Mouse (Mus musculus): ENCODE results near the gene Porcn. TPM values are rescaled to one million over a fixed set of nuclear protein-coding genes. Genes with fewer than 3 reads are reported as not detected.

Porcn gene
- total and polyA plus RNA-seq, 3 experiments = 0.64 TPM; not detected in 2

GRCm38 (mm10) chrX:8204076-8204475, 2.2 kb downstream of the Porcn start:
- Histone ChIP-seq H3K79me2 (replicated peaks; ENCODE audit: control insufficient read depth, extremely low read depth, insufficient read depth, poor library complexity, severe bottlenecking) (no peaks in the 10 kb centered on the region), H3K27me3 (replicated peaks) (peaks cover 48% of the 10 kb centered on the region), H3K27ac (ENCODE audit: insufficient read depth, low read depth) (no peak overlapping the region), H3K4me3 (replicated peaks in 1 of 3; ENCODE audit: low read depth in 2 of 3, low read length in 2 of 3, poor library complexity in 1 of 3) (no peak overlapping the region), H3K9ac (ENCODE audit: insufficient read depth, low read depth) (no peak overlapping the region), H3K9me3 (replicated peaks; ENCODE audit: low read length) (no peaks in the 10 kb centered on the region), H3K4me2 (ENCODE audit: insufficient read depth, low read depth, poor library complexity, severe bottlenecking) (no peak overlapping the region), H3K36me3 (replicated peaks in 1 of 2; ENCODE audit: control insufficient read depth in 1 of 2, insufficient read depth in 1 of 2, low read length in 1 of 2) (no peaks in the 10 kb centered on the region), H3K4me1 (ENCODE audit: control insufficient read depth in 1 of 2, insufficient read depth in 2 of 2) (no peaks in the 10 kb centered on the region)
- no peak for TF ChIP-seq ELF1 (IDR thresholded peaks at IDR 0.05; ENCODE audit: low read depth, low read length)
- in situ Hi-C loops (cut with MboI; ENCODE audit: low pct_ligation_motif_present, low pct_unique_long_range_greater_than_20kb, low sequenced_read_pairs) (no loop called here), dilution Hi-C loops (cut with MboI; ENCODE audit: extremely low pct_ligation_motif_present, extremely low pct_unique_long_range_greater_than_20kb, low sequenced_read_pairs) (no loop called here)
- DNase-seq (ENCODE audit: extremely low read depth) = no peak

GRCm38 (mm10) chrX:8203105-8203504, 3.2 kb downstream of the Porcn start:
- Histone ChIP-seq H3K36me3 (replicated peaks in 1 of 2; ENCODE audit: control insufficient read depth in 1 of 2, insufficient read depth in 1 of 2, low read length in 1 of 2) (no peaks in the 10 kb centered on the region), H3K9ac (ENCODE audit: insufficient read depth, low read depth) (no peak overlapping the region), H3K4me2 (ENCODE audit: insufficient read depth, low read depth, poor library complexity, severe bottlenecking) (no peak overlapping the region), H3K4me3 (replicated peaks in 1 of 3; ENCODE audit: low read depth in 2 of 3, low read length in 2 of 3, poor library complexity in 1 of 3) (no peak overlapping the region), H3K27me3 (replicated peaks) (peaks cover 50% of the 10 kb centered on the region), H3K79me2 (replicated peaks; ENCODE audit: control insufficient read depth, extremely low read depth, insufficient read depth, poor library complexity, severe bottlenecking) (no peaks in the 10 kb centered on the region), H3K4me1 (ENCODE audit: control insufficient read depth in 1 of 2, insufficient read depth in 2 of 2) (no peaks in the 10 kb centered on the region), H3K9me3 (replicated peaks; ENCODE audit: low read length) (no peaks in the 10 kb centered on the region), H3K27ac (ENCODE audit: insufficient read depth, low read depth) (no peak overlapping the region)
- in situ Hi-C loops (cut with MboI; ENCODE audit: low pct_ligation_motif_present, low pct_unique_long_range_greater_than_20kb, low sequenced_read_pairs) (no loop called here), dilution Hi-C loops (cut with MboI; ENCODE audit: extremely low pct_ligation_motif_present, extremely low pct_unique_long_range_greater_than_20kb, low sequenced_read_pairs) (no loop called here)
- TF ChIP-seq TCF12 (IDR thresholded peaks at IDR 0.05; ENCODE audit: low read depth, low read length) = no peak
- TF ChIP-seq ZKSCAN1 (IDR thresholded peaks at IDR 0.05; ENCODE audit: borderline replicate concordance, low read depth, low read length) = no peak
- TF ChIP-seq MAX (IDR thresholded peaks at IDR 0.05; ENCODE audit: low read length) = no peak
- TF ChIP-seq RCOR1 (conservative IDR thresholded peaks at IDR 0.05; ENCODE audit: low read depth, low read length) = no peak
- TF ChIP-seq MAFK (IDR thresholded peaks at IDR 0.05; ENCODE audit: insufficient replicate concordance, low read length) = no peak
- TF ChIP-seq MEF2A (IDR thresholded peaks at IDR 0.05; ENCODE audit: borderline replicate concordance, low read depth, low read length) = no peak
- no peak for DNase-seq (ENCODE audit: extremely low read depth)

GRCm38 (mm10) chrX:8193419-8193723, 13.0 kb downstream of the Porcn start, which contains the start of gene Ebp:
TSS of gene Ebp (minus strand) at chrX:8193512.
- H3K79me2 ChIP-seq (replicated peaks; ENCODE audit: control insufficient read depth, extremely low read depth, insufficient read depth, poor library complexity, severe bottlenecking) = no peaks in the 10 kb centered on the region; the same call in 1 of the 2 replicates
- in situ Hi-C loops (cut with MboI; ENCODE audit: low pct_ligation_motif_present, low pct_unique_long_range_greater_than_20kb, low sequenced_read_pairs) = no loop called here
- peak within 1 kb of the TSS; percentile 81 for H3K4me2 ChIP-seq (ENCODE audit: insufficient read depth, low read depth, poor library complexity, severe bottlenecking)
- H3K9me3 ChIP-seq (replicated peaks; ENCODE audit: low read length) = no peaks in the 10 kb centered on the region
- no peak within 1 kb of the TSS for H3K27ac ChIP-seq (ENCODE audit: insufficient read depth, low read depth)
- H3K9ac ChIP-seq (ENCODE audit: insufficient read depth, low read depth) = peak within 1 kb of the TSS; percentile 65
- H3K36me3 ChIP-seq (replicated peaks in 1 of 2; ENCODE audit: control insufficient read depth in 1 of 2, insufficient read depth in 1 of 2, low read length in 1 of 2) = peaks cover 4% of the 10 kb centered on the region in 2 experiments
- H3K4me3 ChIP-seq (replicated peaks in 1 of 3; ENCODE audit: low read depth in 2 of 3, low read length in 2 of 3, poor library complexity in 1 of 3) = peak within 1 kb of the TSS; percentile 65 to 78 (median 75)
- DNase-seq (ENCODE audit: extremely low read depth) = peak; percentile 3
- TF ChIP-seq ELF1 (IDR thresholded peaks at IDR 0.05; ENCODE audit: low read depth, low read length) (no peak), RCOR1 (conservative IDR thresholded peaks at IDR 0.05; ENCODE audit: low read depth, low read length) (no peak), BHLHE40 (IDR thresholded peaks at IDR 0.05; ENCODE audit: low read depth, low read length) (no peak), MAX (IDR thresholded peaks at IDR 0.05; ENCODE audit: low read length) (no peak), MAFK (IDR thresholded peaks at IDR 0.05; ENCODE audit: insufficient replicate concordance, low read length) (no peak), NELFE (IDR thresholded peaks at IDR 0.05; ENCODE audit: low read depth, low read length) (no peak), TBP (conservative IDR thresholded peaks at IDR 0.05; ENCODE audit: low read depth, low read length) (no peak), RAD21 (IDR thresholded peaks at IDR 0.05; ENCODE audit: low read depth, low read length) (no peak), JUN (IDR thresholded peaks at IDR 0.05; ENCODE audit: insufficient read depth, low read depth, low read length) (no peak), MEF2A (IDR thresholded peaks at IDR 0.05; ENCODE audit: borderline replicate concordance, low read depth, low read length) (no peak), JUND (conservative IDR thresholded peaks at IDR 0.05; ENCODE audit: low read depth, low read length) (no peak), ETS1 (conservative IDR thresholded peaks at IDR 0.05; ENCODE audit: low read depth, low read length) (no peak), TCF12 (IDR thresholded peaks at IDR 0.05; ENCODE audit: low read depth, low read length) (no peak), PAX5 (IDR thresholded peaks at IDR 0.05; ENCODE audit: low read length) (no peak), HCFC1 (IDR thresholded peaks at IDR 0.05; ENCODE audit: low read depth, low read length) (no peak), GABPA (IDR thresholded peaks at IDR 0.05; ENCODE audit: insufficient replicate concordance, low read depth, low read length) (no peak), SMC3 (IDR thresholded peaks at IDR 0.05; ENCODE audit: low read depth, low read length) (no peak)
- peaks cover 0 to 2% of the 10 kb centered on the region in 2 experiments; a peak in 2 of 4 replicates for H3K4me1 ChIP-seq (ENCODE audit: control insufficient read depth in 1 of 2, insufficient read depth in 2 of 2)
- no peaks in the 10 kb centered on the region for H3K27me3 ChIP-seq (replicated peaks)
- dilution Hi-C loops (cut with MboI; ENCODE audit: extremely low pct_ligation_motif_present, extremely low pct_unique_long_range_greater_than_20kb, low sequenced_read_pairs) = no loop called here

Measured in CH12.LX (cell line).